Mouse (Mus musculus): ENCODE measurements around the gene Prr11. TPM values are rescaled to one million over a fixed set of nuclear protein-coding genes. Genes with fewer than 3 reads are reported as not detected.

Gene Prr11
- polyA plus RNA-seq, 1 experiment from 2014 or later: 8.9 TPM

GRCm38 (mm10) chr11:87039307-87039963 is 69.1 kb downstream of the Prr11 start:
- H3K27ac ChIP-seq: no peak overlapping the region
- H3K36me3 ChIP-seq: peaks cover 46% of the 10 kb centered on the region
- H3K4me1 ChIP-seq: no peaks in the 10 kb centered on the region
- H3K27me3 ChIP-seq: no peaks in the 10 kb centered on the region
- H3K4me2 ChIP-seq (replicated peaks): no peak overlapping the region
- WGBS: 88% methylated on average over 9 of the region's 9 CpGs
- H3K9me3 ChIP-seq: no peaks in the 10 kb centered on the region
- no peak overlapping the region for H3K4me3 ChIP-seq
- H3K9ac ChIP-seq: no peak overlapping the region
- no peak for ATAC-seq (ENCODE audit: insufficient number of reproducible peaks, insufficient read depth, low FRiP score, low TSS enrichment)

MicroRNAs encoded within 50 kb of the gene (microRNA counts, 519-probe panel; counts per million panel counts)
- 6,871 counts per million, percentile 97 among the panel's probes with 10 or more counts for microRNA mmu-miR-301a

Small RNAs within 50 kb of the gene (microRNA-seq; reads per million reads assigned to microRNA genes)
- gene Mir301: 2,346 reads per million, percentile 84 among the genes with 10 or more reads in this experiment

Other genes starting within 250 kb of the Prr11 start
- 10.7 and 11.6 TPM in 2 replicates for gene Ypel2, start 115.0 kb downstream of the Prr11 start, polyA plus RNA-seq (2016; fragmentation: Nextera tagmentation; extraction: Ambion mirVana)
- 34.8 and 37.6 TPM in 2 replicates for gene Gdpd1, start 34.6 kb downstream of the Prr11 start, polyA plus RNA-seq (2016; fragmentation: Nextera tagmentation; extraction: Ambion mirVana)
- gene Smg8, start 21.9 kb downstream of the Prr11 start, polyA plus RNA-seq (2016; fragmentation: Nextera tagmentation; extraction: Ambion mirVana): 25.7 and 26.1 TPM in 2 replicates
- gene Ska2, start 526 bp upstream of the Prr11 start, polyA plus RNA-seq (2016; fragmentation: Nextera tagmentation; extraction: Ambion mirVana): 97.0 and 105 TPM in 2 replicates
- 37.0 and 41.2 TPM in 2 replicates for gene Trim37, start 18.4 kb upstream of the Prr11 start, polyA plus RNA-seq (2016; fragmentation: Nextera tagmentation; extraction: Ambion mirVana)

Data from embryonic facial prominence, embryonic 12.5 days (tissue).